Mouse (Mus musculus) lung, adult 2 months (tissue): ENCODE measurements at regions not wholly inside any gene's neighbourhood (a gene's known extent, or its start where the extent isn't known, plus 50 kb on each side); places are given as distances from the start of the nearest gene placed in this dataset.

Experiments used
- CTCF ChIP-seq: fragments of 200-500 bp; IDR thresholded peaks from 2 replicates; pipeline ENCODE4 v1.5.1; 2011; ENCODE audit warnings: mild to moderate bottlenecking, low read length, control low read depth; ENCODE audit not compliant: insufficient read depth
- POLR2A ChIP-seq: fragments of 200-500 bp; IDR thresholded peaks from 2 replicates; pipeline ENCODE4 v1.6.1; 2011; ENCODE audit warnings: low read depth, mild to moderate bottlenecking, control low read depth, low read length, borderline replicate concordance; ENCODE audit errors: extremely low read depth

- TF ChIP-seq POLR2A (no peak), CTCF (no peak)
Measured at GRCm38 (mm10) chr1:98307519-98307918, 113.4 kb upstream of the Slco6d1 start.
